16 mouse cellular contexts compared by ENCODE assay signal in genomic region chr17:85343435-85343834, GRCm38 (mm10).
"Had no signal": no experiment of that assay in that cellular context is flagged by ENCODE, and none has a peak within 500 bp of the region (broad histone marks: within the 10 kb centered on the region; RNA-seq: fewer than 3 reads in every experiment).

No protein-coding gene starts in this region.

- H3K9me3 ChIP-seq: neural tube, embryonic 13.5 days; neural tube, embryonic 15.5 days; stomach, embryonic 15.5 days had no signal

- H3K9ac ChIP-seq: neural tube, embryonic 13.5 days; neural tube, embryonic 15.5 days; stomach, embryonic 15.5 days had no signal

- H3K4me2 ChIP-seq: neural tube, embryonic 13.5 days; neural tube, embryonic 15.5 days; stomach, embryonic 15.5 days had no signal

- H3K27ac ChIP-seq: neural tube, embryonic 13.5 days; neural tube, embryonic 15.5 days; stomach, embryonic 15.5 days; stomach, postnatal 0 days had no signal

- H3K4me3 ChIP-seq: neural tube, embryonic 13.5 days; neural tube, embryonic 15.5 days; stomach, embryonic 15.5 days had no signal

- H3K36me3 ChIP-seq: neural tube, embryonic 13.5 days; neural tube, embryonic 15.5 days; stomach, embryonic 15.5 days had no signal

- H3K4me1 ChIP-seq: stomach, embryonic 15.5 days had no signal

- H3K27me3 ChIP-seq: neural tube, embryonic 13.5 days; neural tube, embryonic 15.5 days; stomach, embryonic 15.5 days had no signal

- DNase-seq: retina, postnatal 1 day; right cerebral cortex, adult 18-20 months; right cerebral cortex, postnatal 14 days; right cerebral cortex, postnatal 25 days; right cerebral cortex, postnatal 4 days; spleen, adult 18-20 months; thymus, adult 18-20 months; thymus, adult 2 months; thymus, postnatal 14 days; thymus, postnatal 25 days; thymus, postnatal 36 days; thymus, postnatal 4 days had no signal
